Mouse (Mus musculus): ENCODE data around the gene Arfgap3.

GRCm38 (mm10) chr15:83348747-83349146, 1.3 kb downstream of the Arfgap3 start:
- TF ChIP-seq CTCF (conservative IDR thresholded peaks at IDR 0.05; ENCODE audit: low read length) (no peak), POU5F1 (IDR thresholded peaks at IDR 0.05; ENCODE audit: borderline replicate concordance, low read length) (no peak)

All from E14TG2a.4 (cell line).